Comparison of ENCODE assay signal across 18 mouse cellular contexts in the genomic region with DNA sequence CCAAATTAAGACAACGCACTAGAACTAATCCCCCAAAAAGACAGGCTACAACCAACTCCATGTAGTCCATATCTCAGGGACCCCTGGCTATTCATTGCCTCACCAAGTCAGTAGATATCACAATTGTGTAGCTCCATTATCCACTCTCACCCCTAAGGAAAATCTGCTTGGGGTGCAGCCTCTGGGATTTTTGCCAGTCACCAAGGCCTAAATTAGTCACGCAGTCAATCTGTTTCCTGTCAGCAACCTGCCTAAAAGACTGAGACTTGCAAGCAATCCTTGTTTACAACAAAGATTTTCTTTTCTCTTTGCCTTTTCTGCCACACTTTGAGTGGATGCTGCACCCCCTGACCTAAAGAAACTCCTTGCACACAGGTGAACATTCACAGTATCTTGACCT.
DNase-seq lines count a peak whose midpoint lies in the region; ATAC-seq and TF ChIP-seq lines count a peak whose summit lies in the region.
"Had no signal": no experiment of that assay in that cellular context is flagged by ENCODE, and none has a peak within 500 bp of the region (broad histone marks: within the 10 kb centered on the region; RNA-seq: fewer than 3 reads in every experiment).

No protein-coding gene starts in this region.

- H3K27ac ChIP-seq in forebrain, embryonic 14.5 days (ENCODE audit: low read depth, low read length): 0 out of 2 replicates have a peak overlapping the region, but pooled peaks have one; percentile 17
- no peak overlapping the region for H3K27ac ChIP-seq in forebrain, embryonic 13.5 days
- no peak overlapping the region for H3K27ac ChIP-seq in limb, embryonic 11.5 days (replicated peaks; ENCODE audit: low read depth, low read length)
- no peak overlapping the region for H3K27ac ChIP-seq in limb, embryonic 10.5 days
- no peak overlapping the region for H3K27ac ChIP-seq in lung, postnatal 0 days (ENCODE audit: low read length)
- H3K27ac ChIP-seq: embryonic facial prominence, embryonic 15.5 days; kidney, embryonic 15.5 days; limb, embryonic 12.5 days; liver, embryonic 14.5 days; neural tube, embryonic 13.5 days had no signal

- no peak for TF ChIP-seq EP300 in lung, postnatal 0 days (IDR thresholded peaks at IDR 0.05)

- no peak overlapping the region for H3K4me3 ChIP-seq in forebrain, embryonic 14.5 days (ENCODE audit: low read depth, low read length)
- H3K4me3 ChIP-seq in forebrain, embryonic 13.5 days: no peak overlapping the region
- H3K4me3 ChIP-seq in limb, embryonic 11.5 days (ENCODE audit: low read depth, low read length): no peak overlapping the region
- no peak overlapping the region for H3K4me3 ChIP-seq in limb, embryonic 10.5 days
- H3K4me3 ChIP-seq in lung, postnatal 0 days (ENCODE audit: low read depth, low read length): no peak overlapping the region
- H3K4me3 ChIP-seq: embryonic facial prominence, embryonic 15.5 days; heart, embryonic 12.5 days; kidney, embryonic 15.5 days; limb, embryonic 12.5 days; neural tube, embryonic 13.5 days had no signal

- no peaks in the 10 kb centered on the region for H3K27me3 ChIP-seq in forebrain, embryonic 14.5 days (replicated peaks; ENCODE audit: control insufficient read depth, insufficient read depth, low read length)
- no peaks in the 10 kb centered on the region for H3K27me3 ChIP-seq in forebrain, embryonic 13.5 days
- no peaks in the 10 kb centered on the region for H3K27me3 ChIP-seq in limb, embryonic 11.5 days (ENCODE audit: control insufficient read depth, insufficient read depth, low read length)
- no peaks in the 10 kb centered on the region for H3K27me3 ChIP-seq in limb, embryonic 10.5 days (ENCODE audit: low read depth, poor library complexity, severe bottlenecking)
- H3K27me3 ChIP-seq in lung, postnatal 0 days (replicated peaks; ENCODE audit: insufficient read depth, low read length): no peaks in the 10 kb centered on the region
- H3K27me3 ChIP-seq: embryonic facial prominence, embryonic 15.5 days; heart, embryonic 12.5 days; kidney, embryonic 15.5 days; limb, embryonic 12.5 days; neural tube, embryonic 13.5 days had no signal

- H3K9ac ChIP-seq in forebrain, embryonic 14.5 days (ENCODE audit: low read length): no peak overlapping the region
- H3K9ac ChIP-seq in forebrain, embryonic 13.5 days: no peak overlapping the region
- no peak overlapping the region for H3K9ac ChIP-seq in limb, embryonic 11.5 days (ENCODE audit: low read length)
- no peak overlapping the region for H3K9ac ChIP-seq in lung, postnatal 0 days (replicated peaks; ENCODE audit: low read depth)
- H3K9ac ChIP-seq: embryonic facial prominence, embryonic 15.5 days; heart, embryonic 12.5 days; kidney, embryonic 15.5 days; limb, embryonic 12.5 days; liver, embryonic 14.5 days; neural tube, embryonic 13.5 days had no signal

- no peak overlapping the region for H3K4me2 ChIP-seq in forebrain, embryonic 14.5 days (ENCODE audit: low read length)
- H3K4me2 ChIP-seq in forebrain, embryonic 13.5 days: no peak overlapping the region
- H3K4me2 ChIP-seq in limb, embryonic 11.5 days (ENCODE audit: low read depth, severe bottlenecking): no peak overlapping the region
- H3K4me2 ChIP-seq in lung, postnatal 0 days (replicated peaks; ENCODE audit: low read depth, low read length): no peak overlapping the region
- H3K4me2 ChIP-seq: embryonic facial prominence, embryonic 15.5 days; heart, embryonic 12.5 days; kidney, embryonic 15.5 days; limb, embryonic 12.5 days; neural tube, embryonic 13.5 days had no signal

- H3K4me1 ChIP-seq in forebrain, embryonic 14.5 days (ENCODE audit: control insufficient read depth, insufficient read depth, low read length): 0 out of 2 replicates have a peak, but pooled peaks cover 5% of the 10 kb centered on the region
- H3K4me1 ChIP-seq in forebrain, embryonic 13.5 days: no peaks in the 10 kb centered on the region
- no peaks in the 10 kb centered on the region for H3K4me1 ChIP-seq in limb, embryonic 11.5 days (ENCODE audit: control insufficient read depth, insufficient read depth, low read length)
- no peaks in the 10 kb centered on the region for H3K4me1 ChIP-seq in limb, embryonic 10.5 days
- H3K4me1 ChIP-seq in lung, postnatal 0 days (ENCODE audit: insufficient read depth, low read depth, low read length): no peaks in the 10 kb centered on the region
- H3K4me1 ChIP-seq: embryonic facial prominence, embryonic 15.5 days; heart, embryonic 12.5 days; kidney, embryonic 15.5 days; limb, embryonic 12.5 days had no signal

- 78% methylated on average over 2 of the region's 2 CpGs for WGBS in forebrain, embryonic 14.5 days
- 77% methylated on average over 2 of the region's 2 CpGs for WGBS in forebrain, embryonic 13.5 days
- WGBS in limb, embryonic 11.5 days: 89% methylated on average over 2 of the region's 2 CpGs
- 94% methylated on average over 2 of the region's 2 CpGs for WGBS in limb, embryonic 10.5 days
- 79% methylated on average over 2 of the region's 2 CpGs for WGBS in lung, postnatal 0 days

- TF ChIP-seq CTCF in lung, postnatal 0 days (IDR thresholded peaks at IDR 0.05): no peak

- ATAC-seq in forebrain, embryonic 14.5 days: no peak
- no peak for ATAC-seq in forebrain, embryonic 13.5 days
- ATAC-seq in limb, embryonic 11.5 days (ENCODE audit: insufficient number of reproducible peaks, low FRiP score, low TSS enrichment, low read depth): no peak
- no peak for ATAC-seq in lung, postnatal 0 days
- ATAC-seq: inflammation-experienced regulatory T-cells, adult 6 months had no signal

- no peaks in the 10 kb centered on the region for H3K9me3 ChIP-seq in forebrain, embryonic 14.5 days (replicated peaks; ENCODE audit: control insufficient read depth, low read length)
- H3K9me3 ChIP-seq in forebrain, embryonic 13.5 days (replicated peaks): no peaks in the 10 kb centered on the region
- no peaks in the 10 kb centered on the region for H3K9me3 ChIP-seq in limb, embryonic 11.5 days (ENCODE audit: control insufficient read depth, low read length)
- no peaks in the 10 kb centered on the region for H3K9me3 ChIP-seq in limb, embryonic 10.5 days (replicated peaks)
- H3K9me3 ChIP-seq in lung, postnatal 0 days (ENCODE audit: low read length): no peaks in the 10 kb centered on the region
- H3K9me3 ChIP-seq: embryonic facial prominence, embryonic 15.5 days; heart, embryonic 12.5 days; kidney, embryonic 15.5 days; limb, embryonic 12.5 days; neural tube, embryonic 13.5 days had no signal

- DNase-seq in forebrain, embryonic 14.5 days (ENCODE audit: low spot score): peak; percentile 52
- peak; percentile 15 for DNase-seq in limb, embryonic 11.5 days (ENCODE audit: low spot score)
- no peak for DNase-seq in limb, embryonic 10.5 days (ENCODE audit: low spot score)
- peak; percentile 45 for DNase-seq in cerebellum, adult 8-10 months
- peak; percentile 51 for DNase-seq in layer of hippocampus, adult 9-11 months
- DNase-seq in lung, postnatal 0 days (ENCODE audit: low spot score): no peak
- DNase-seq: gastrocnemius, postnatal 25 days; heart, postnatal 4 days; lung, postnatal 10 days; thymus, postnatal 36 days had no signal

- H3K36me3 ChIP-seq in forebrain, embryonic 14.5 days (ENCODE audit: control insufficient read depth, insufficient read depth, low read length): no peaks in the 10 kb centered on the region
- H3K36me3 ChIP-seq in forebrain, embryonic 13.5 days (ENCODE audit: poor library complexity, severe bottlenecking): no peaks in the 10 kb centered on the region
- no peaks in the 10 kb centered on the region for H3K36me3 ChIP-seq in limb, embryonic 11.5 days (ENCODE audit: control insufficient read depth, insufficient read depth, low read length)
- H3K36me3 ChIP-seq in limb, embryonic 10.5 days: no peaks in the 10 kb centered on the region
- no peaks in the 10 kb centered on the region for H3K36me3 ChIP-seq in lung, postnatal 0 days (ENCODE audit: insufficient read depth, low read length)
- H3K36me3 ChIP-seq: embryonic facial prominence, embryonic 15.5 days; heart, embryonic 12.5 days; kidney, embryonic 15.5 days; limb, embryonic 12.5 days; neural tube, embryonic 13.5 days had no signal

Comparison
In these comparisons a context has a peak if more than half of its experiments do, and no peak if none do; other contexts are left out.
1. DNase-seq: peak in forebrain, embryonic 14.5 days (single experiment), limb, embryonic 11.5 days (single experiment), cerebellum, adult 8-10 months (single experiment) and layer of hippocampus, adult 9-11 months (single experiment); none in limb, embryonic 10.5 days (single experiment) and lung, postnatal 0 days (single experiment).